Mouse (Mus musculus): ENCODE measurements around the gene Lysmd4. TPM values are rescaled to one million over a fixed set of nuclear protein-coding genes. Genes with fewer than 3 reads are reported as not detected.
"Not testable (repeated sequence)": the region's sequence is repeated elsewhere in the genome, so short reads cannot be mapped to it uniquely, and the experiment has no call there.

Lysmd4 gene
- total RNA-seq, 4 experiments from 2014 or later: 12.1 to 13.8 (median 12.5) TPM

DNA sequence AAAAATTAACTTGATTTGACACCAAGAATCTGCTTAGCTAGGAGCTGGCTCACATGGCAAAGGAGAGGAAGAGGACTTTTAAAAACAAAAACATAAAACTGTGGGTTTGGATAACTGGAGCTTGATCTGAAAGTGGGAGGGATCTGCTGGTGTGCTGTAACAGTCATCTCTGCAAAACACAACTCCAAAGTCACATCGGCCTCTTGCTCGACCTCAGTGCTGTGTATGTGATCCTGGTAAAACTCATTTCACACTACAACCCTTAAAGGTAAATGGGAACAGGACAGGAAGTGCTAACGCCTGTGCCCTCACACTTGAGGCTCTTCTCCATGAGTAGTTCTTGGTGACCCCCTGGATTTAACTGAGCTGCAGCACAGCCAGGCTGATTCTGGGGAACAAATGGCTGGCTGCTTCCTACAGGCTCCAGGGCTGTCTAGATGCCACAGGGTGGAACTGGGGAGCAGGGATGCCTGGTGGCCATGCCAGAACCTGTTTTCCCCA lies 8.3 kb downstream of the Lysmd4 start:
- DNase-seq: no peak

DNA sequence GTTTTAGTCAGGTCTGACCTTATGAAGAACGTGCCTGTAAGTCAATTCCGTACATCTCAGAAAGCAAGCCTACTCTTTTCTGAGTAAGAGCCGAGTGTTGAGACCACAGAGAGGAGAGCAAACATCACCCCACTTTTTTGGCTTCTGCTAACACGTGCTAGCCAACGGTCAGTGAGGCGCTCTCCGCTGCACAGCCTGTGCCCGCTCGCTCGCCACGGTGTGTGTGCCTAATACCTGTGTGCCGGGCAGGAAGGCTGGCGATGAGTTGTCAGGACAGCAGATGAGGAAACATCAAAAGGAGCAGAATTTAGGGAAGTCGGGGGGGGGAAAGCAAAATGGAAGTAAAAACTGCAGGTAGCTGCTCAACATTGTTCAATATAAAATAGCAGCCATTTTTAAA lies 10.2 kb downstream of the Lysmd4 start:
- no peak for DNase-seq

DNA sequence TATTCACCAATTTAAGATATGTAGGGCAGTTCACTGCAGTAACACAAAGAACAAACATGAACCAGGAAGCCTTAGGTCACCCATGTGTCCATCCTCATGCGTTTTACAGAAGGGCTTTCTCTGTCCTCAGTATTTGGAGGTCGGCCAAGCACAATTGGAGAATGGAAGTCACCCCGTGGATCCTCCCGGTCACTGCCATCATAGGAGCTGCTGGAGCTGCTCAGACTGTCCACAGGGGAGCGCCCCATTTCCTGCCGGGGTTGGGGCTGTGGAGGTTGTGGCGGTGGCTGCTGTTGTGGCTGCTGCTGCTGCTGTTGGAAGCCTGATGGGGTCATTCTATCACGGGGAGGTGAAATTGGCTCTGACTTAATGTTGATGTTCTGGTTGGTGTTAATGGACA lies 12.5 kb downstream of the Lysmd4 start:
- no peak for DNase-seq

DNA sequence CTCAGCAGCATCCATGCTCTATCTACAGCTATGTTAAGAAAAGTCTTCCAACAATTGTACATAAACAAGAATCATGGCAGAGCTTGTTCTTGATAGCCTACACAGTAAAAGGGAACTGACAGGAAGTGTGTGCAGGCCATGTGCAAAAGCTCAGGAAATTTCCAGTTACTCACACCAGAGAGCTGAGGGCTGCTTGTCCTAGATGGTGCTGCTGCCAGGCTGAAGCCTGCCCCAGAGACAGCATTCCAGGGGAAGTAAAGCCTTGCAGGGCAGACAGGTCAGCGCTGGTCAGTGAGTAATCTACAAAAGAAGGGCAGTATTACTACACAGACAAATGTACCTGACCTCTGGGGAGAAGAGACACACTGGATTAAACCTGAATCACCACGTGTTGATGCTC lies 14.0 kb downstream of the Lysmd4 start:
- DNase-seq: no peak

DNA sequence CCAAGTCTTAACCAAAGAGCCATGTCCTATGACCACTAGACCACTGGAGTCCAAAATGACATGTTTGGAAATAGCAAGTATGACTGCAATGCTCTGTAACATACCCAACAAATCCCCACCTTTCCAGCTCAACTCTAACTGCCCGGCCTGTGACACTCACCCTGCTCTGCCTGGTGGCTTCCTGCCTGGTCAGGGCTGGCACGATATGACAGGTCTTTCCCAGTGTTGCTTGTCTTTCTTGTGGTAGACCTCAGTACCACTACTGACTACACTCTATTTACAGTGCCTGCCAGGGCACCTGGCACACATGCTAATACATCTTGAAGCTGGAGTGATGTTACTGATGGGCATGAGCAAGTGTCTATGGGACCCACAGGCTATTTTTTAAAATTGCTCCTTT lies 15.4 kb downstream of the Lysmd4 start:
- DNase-seq: no peak

DNA sequence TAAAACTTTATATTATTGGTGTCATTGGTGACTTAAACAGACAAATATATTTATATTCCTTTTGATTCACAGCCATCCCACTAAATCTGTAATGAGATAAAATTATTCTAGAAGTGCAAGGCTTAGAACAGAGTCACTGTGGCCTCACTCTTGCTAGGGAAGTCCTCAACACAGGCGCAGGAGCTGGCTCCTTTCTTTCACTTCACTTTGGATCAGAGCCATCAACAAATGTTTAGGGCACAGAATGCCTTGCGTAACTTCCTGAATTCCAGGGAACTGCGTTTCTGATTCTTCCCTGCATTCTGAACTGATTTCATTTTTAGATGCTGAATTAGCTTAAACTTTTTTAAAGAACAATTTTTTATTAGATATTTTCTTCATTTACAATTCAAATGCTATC lies 19.6 kb downstream of the Lysmd4 start:
- no peak for DNase-seq

DNA sequence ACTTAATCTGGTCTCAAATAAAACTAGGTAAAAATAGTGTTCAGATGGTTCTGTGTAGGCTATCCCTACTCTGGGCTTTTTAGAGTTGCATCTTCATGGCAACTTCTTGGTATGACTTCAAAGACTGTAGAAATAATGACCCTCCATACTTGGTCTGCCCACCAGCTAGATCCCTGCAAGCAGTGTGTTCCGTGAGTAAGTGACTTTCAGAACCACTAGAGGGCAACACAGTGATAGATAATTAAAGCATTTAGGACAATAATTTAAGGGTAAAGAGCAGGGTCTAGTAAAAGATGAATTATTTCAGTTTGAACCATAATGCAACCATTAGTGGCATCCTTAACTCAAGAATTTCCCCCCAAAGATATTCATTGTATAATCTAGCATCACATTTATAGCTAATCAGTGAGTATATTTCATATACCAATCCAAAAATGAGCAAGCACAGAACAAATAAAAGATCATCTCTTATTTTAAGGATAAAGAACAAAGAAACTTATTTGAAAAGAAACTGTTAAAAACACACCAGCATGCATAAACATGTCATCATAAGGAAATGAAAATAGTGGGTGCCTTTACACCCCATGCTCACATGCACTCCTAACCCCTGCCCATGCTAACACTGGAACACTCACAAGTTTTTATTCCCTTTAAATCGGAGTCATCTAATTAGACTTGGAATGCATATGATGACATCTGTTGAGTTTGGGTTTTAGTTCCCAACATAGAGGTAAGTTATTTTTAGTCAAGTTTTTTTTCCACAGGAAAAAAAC lies 21.0 kb downstream of the Lysmd4 start:
- DNase-seq: no peak

DNA sequence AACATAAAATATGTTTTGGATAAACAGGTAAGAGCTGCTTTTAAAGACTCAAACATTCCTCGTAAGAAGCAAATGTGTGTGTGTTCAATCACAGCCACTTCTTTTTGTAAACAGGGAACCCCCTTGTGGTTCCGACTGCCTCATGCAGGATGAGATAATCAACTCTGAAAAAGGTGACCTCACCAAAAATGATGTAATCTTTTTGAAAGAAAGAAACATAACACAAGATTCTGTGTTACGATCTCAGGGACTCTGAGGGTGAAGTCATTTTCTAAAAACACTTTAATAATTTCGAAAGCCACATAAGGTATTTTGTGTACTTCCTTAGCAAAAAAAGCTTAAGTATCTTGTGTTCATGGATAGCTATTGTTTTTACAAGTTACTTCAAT lies 21.5 kb downstream of the Lysmd4 start:
- no peak for DNase-seq

DNA sequence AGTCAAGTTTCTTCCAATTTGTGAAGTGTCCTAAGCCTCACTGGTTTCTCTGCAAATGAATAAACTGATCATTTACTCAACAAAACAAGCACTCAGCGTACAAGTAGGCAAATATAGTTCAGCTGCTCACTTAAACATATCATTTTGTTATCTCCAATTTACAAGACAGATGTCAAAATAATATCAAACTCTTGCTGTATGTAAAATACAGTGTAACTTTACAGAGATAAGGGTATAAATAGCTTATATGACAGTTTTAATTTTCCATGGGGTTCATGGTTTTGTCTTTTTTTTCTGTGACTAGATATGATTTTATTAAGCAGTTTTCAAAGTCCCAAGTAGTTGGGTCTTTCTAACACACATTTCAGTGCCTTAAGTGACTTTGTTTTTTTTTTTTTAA lies 22.9 kb downstream of the Lysmd4 start:
- DNase-seq: no peak

DNA sequence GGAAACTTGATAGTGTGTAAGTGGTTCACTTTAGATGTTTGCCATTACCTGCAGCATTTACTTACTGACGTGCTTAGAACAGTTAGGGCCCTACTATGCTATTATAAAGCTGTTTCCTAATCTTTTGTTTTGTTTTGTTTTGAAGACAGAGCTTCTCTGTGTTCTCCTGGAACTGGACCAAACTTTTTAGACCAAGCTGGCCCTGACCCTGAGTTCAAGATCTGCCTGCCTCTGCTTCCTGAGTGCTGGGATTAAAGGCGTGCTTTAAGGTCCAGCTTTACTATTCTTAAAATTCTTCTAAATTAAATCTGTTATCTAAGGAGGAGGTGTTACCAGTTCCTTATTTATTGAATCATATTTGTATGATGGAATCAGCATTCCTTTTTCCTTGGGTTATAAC lies 23.7 kb downstream of the Lysmd4 start:
- no peak for DNase-seq

DNA sequence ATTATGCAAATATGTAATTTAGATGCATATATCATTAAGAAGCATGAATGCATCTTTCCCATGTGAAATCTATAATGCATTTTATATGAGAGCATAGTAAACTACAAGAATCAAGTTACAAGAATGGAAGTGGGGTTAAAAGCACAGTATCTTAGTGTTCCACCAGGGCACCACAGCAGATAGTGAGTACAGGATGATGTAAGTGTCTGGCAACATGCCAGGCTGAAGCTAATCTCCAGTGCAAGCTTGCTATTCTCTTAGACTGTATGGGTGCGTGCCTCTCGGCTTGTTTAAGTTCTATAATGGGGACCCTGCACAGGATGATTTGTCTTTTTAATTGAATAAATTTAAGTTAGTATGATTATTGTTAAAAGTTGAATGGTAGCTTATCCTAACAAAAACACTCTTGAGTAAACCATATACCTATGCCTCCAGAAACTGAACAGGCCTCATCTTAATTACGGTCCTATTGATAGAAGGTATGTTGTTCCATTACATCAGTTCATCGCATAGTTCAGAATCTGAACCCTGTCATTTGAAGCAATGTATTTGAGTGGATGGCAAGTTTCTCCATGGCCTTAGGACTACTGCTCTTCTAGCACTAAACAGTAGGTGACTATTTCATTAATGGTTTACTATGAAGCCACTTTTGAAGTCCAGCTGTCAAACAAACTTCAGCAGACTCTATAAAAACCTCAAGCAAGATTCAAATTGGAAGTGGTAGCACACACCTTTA lies 37.7 kb downstream of the Lysmd4 start:
- DNase-seq: peak; percentile 72

DNA sequence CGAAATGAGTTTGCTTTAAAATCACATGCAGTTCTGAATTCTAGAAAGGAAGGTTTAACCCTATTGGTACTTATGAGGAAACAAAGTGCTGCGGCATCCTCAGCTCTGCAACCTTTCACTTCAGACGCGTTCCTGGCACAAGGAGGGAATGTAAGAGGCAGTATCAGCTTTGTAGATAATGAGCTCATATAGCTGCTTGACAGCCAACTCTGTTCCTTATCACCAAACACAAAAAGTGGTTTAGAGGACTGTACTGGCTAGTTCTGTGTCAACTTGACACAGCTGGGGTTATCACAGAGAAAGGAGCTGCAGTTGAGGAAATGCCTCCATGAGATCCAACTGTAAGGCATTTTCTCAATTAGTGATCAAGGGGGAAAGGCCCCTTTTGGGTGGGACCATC lies 48.1 kb downstream of the Lysmd4 start:
- DNase-seq: not testable (repeated sequence)

DNA sequence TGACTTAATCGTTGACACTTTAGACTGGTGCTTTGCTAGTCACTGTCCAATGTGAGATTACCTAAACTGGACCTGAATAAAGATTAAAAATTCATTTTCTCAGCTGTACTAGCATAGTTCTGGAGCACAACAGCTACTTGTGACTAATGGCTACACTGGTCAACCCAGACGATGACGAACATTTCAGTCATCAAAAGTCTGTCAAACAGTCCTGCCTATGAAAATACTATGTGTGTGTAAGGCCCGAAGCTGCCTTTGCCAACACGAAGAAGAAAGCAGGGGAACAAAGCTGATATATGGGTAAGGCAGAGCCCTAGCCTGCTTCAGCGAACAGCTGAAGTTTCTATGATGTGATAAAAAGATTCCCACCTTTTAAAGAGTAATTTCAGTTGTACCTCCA lies 61.2 kb downstream of the Lysmd4 start:
- no peak for DNase-seq

DNA sequence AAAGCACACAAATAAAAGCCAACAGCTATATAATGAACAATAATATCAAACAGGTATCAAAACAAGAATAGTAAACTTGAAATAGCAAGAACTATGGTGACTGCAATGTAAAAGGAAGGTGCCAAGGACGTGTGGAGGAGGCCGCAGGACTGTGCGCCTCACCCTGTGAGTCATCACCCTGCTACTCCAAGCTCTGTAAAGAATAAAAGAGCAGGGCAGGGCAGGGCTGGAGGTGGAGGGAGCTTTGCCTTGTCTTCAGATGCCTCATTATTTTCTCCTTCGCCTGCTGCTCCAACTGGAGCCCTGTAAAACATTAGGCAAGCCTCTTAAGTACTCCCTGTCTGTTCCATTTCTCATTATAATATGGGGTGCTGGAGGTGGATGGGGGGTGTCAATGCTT lies 65.1 kb downstream of the Lysmd4 start:
- DNase-seq: peak; percentile 38

DNA sequence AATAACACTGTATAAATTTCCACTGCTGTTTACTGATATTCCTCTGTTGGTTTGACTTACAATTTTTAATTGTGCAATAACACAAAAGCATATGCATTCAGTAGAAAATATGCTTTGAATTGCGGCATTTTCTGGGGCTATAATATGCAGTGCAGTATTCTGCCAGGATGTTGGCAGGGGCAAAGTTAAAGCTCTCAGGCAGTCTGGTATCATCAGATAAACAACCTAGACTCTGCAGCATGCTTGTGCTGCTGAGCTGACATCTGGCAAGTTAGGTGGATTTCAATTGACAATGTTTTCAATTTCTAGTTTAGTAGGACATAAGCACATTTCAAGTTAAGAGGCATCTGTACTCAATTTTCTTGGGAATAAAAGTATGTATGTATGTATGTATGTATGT lies 69.0 kb downstream of the Lysmd4 start:
- DNase-seq: no peak

DNA sequence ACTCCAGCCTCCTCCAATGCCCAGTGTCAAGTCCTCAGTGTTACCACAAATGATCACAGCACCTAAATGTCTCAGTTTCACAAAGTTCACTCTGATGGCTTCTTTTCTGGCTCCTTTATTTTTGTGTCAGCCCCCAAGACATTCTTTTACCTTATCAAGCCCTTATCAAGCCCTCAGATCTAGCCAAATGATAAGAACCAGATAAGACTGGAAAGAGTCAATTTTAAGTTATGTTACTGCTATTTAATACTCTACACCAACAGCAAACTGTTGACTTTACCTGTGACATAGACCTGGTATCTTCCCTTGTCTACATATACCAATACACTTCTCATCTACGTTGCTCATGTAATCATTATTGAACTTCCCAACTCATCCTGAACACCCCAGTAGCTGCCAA lies 74.1 kb downstream of the Lysmd4 start:
- DNase-seq: no peak

DNA sequence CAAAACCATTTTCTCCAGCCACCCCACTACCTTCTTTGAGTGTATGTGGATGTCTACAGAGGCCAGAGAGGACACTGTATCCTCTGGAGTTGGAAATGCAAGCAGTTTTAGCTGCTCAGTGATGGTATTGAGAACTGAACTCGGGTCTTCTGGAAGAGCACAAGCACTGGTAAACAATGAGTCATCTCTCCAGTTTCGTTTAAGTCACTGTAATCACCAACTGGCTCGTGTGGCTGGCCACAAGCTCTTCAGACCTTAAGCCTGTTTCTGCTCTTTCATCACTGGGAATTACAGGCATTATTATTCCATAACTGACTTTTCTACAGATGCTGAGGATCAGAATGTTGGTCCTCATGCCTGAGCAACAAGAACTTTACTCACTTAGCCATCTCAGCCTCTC lies 82.6 kb downstream of the Lysmd4 start:
- no peak for DNase-seq

DNA sequence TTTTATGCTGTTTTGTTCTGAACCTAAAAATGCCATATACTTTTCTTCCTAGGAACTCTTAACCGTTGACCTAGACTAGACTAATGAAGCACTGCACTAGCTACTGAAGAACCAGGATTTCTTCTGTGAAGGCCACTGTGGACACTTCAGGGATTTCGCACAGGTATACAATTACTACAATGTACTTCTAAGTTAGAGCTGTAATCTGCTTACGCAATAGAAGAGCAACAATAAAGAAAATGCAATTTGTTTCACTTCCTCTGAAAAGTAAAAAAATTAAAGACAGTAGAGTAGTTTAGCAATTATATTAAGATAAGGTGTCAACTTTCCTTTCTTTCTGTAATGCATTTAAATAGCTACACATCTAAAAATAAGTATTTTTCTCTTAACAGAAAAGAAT lies 84.7 kb downstream of the Lysmd4 start:
- DNase-seq: no peak

DNA sequence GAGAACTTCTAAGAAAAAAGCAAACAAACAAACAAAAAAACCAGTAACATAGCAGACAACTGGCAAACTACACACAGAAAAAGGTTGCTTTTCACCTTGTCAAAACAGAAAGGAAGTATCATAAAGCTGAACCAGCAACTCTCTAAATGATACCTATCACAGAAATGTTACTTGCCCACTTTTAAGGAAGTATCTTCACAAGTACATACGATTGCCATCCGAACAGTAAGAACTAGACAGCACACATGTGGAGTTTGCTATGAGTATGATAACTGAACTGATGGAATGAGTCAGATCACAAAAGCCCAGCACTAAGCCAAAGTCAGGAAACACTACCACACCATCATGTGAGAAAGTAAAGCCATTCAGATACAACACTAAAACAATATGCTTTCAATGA lies 85.8 kb downstream of the Lysmd4 start:
- no peak for DNase-seq

DNA sequence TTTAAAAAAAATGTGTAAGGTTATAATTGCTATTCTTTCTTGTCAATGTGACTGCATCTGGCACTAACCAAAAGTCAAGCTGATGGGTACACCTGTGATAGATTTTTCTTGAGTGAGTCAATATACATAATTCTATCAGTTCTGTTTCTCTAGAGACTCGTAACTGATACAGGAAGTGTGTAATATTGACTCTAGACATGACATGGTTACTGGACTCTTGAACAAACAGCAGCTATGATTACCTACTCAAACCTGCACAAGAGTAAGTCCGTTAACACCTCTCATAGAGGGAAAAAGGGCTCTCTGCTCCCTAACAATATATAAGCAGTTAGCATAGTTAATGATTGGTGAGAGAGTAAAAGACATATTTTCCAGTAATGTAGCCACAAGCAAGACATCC lies 87.8 kb downstream of the Lysmd4 start:
- DNase-seq: no peak

DNA sequence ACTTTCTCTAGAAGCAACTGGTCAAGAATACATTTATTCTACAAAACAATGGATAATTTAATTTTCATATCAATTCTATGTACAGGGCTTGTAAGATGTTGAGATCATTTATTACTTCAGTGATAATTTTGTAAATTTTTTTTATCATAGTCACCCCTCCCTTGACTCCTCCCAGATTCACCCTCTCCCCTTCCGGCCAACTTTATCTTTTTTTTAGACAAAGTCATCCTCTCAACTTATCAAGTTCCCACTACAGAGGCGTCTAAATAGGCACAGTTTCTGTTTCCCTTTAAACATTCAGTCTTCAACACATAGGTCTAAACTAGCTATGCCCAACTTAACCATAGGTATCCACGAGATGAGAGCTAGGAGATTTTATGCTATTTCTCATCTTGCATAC lies 90.9 kb downstream of the Lysmd4 start:
- no peak for DNase-seq

DNA sequence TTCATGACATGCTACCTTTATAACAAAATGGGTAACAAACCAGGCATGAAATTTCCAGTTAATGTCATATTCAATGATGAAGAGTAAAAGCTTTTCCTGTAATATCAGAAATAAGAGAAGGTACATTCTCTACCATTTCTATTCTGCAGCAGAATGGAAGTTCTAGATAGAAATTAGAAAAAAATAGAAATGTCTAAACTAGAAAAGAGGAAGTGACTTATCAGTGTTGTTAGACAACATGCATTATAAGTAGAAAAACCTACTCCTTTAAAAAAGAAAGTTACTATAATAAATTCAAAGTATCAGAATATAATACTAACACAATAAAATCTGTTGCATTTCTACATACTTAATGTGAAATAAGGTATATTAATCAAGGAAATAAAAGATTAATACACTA lies 96.4 kb downstream of the Lysmd4 start:
- no peak for DNase-seq

DNA sequence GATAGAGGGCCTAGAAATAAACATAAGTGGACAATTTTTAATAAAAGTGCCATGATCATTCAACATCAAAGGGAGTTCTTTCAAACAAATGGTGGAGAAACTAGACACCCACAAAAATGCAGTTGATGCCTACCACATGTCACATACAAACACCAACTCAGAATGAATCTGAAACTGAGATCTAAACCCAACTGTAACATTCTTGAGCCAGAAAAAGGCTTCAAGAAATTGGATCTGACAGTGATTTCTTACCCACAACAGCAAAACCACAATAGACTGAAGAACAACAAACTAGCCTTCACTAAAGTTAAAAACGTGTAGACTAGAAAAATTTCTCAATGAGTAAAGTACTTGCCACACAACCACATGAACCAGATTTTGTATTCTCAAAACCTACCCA lies 98.0 kb downstream of the Lysmd4 start:
- no peak for DNase-seq

DNA sequence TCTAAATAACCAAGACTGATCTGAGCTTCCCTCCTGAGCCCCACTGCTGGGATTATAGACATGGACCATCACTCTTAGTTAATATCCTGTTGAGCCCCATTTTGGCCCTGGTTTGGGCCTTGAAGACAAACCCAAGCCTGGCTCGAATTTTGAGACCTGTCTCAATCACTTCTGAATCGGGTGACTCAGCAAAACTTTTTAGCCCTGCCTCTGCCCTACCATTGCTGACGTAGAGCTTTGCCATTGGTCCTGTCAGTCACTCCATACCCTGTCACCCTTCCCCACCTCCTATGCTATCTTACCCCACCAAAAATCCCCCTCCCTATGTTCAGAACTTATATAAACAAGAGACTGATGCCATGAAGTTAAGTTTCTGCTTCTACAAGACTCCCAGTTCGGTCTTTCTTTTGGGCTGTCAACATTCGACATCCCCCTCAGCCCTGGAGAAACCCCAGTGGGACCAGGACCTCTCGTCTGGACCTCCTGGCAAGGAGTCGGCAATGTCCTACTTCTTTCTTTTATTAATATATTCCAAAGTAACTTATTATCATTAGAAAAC lies 119.8 kb downstream of the Lysmd4 start:
- DNase-seq: no peak
